Mouse (Mus musculus): ENCODE results near the gene Ccdc80.

Gene Ccdc80

GRCm38 (mm10) chr16:45093137-45093731 is at the start of gene Ccdc80:
Gene Ccdc80, plus strand, starts transcription at chr16:45093402.
- no peak for DNase-seq (ENCODE audit: low read depth, low spot score)

GRCm38 (mm10) chr16:45044844-45045243 is 48.4 kb upstream of the Ccdc80 start:
- DNase-seq (ENCODE audit: low read depth, low spot score), result peak; percentile 0

- no peak for DNase-seq (ENCODE audit: low read depth, low spot score)
Observed at GRCm38 (mm10) chr16:45057222-45057621, 36.0 kb upstream of the Ccdc80 start.

GRCm38 (mm10) chr16:45057922-45058321 is 35.3 kb upstream of the Ccdc80 start:
- no peak for DNase-seq (ENCODE audit: low read depth, low spot score)

- DNase-seq (ENCODE audit: low read depth, low spot score), result no peak
Observed at GRCm38 (mm10) chr16:45061140-45061539, 32.1 kb upstream of the Ccdc80 start.

GRCm38 (mm10) chr16:45070383-45071083 is 22.7 kb upstream of the Ccdc80 start:
- no peak for DNase-seq (ENCODE audit: low read depth, low spot score)

GRCm38 (mm10) chr16:45071424-45071823 is 21.8 kb upstream of the Ccdc80 start:
- no peak for DNase-seq (ENCODE audit: low read depth, low spot score)

GRCm38 (mm10) chr16:45077517-45078080 is 15.6 kb upstream of the Ccdc80 start:
- DNase-seq (ENCODE audit: low read depth, low spot score), result no peak

GRCm38 (mm10) chr16:45079322-45079721 is 13.9 kb upstream of the Ccdc80 start:
- no peak for DNase-seq (ENCODE audit: low read depth, low spot score)

- no peak for DNase-seq (ENCODE audit: low read depth, low spot score)
Observed at GRCm38 (mm10) chr16:45088842-45089241, 4.4 kb upstream of the Ccdc80 start.

- peak; percentile 75 for DNase-seq (ENCODE audit: low read depth, low spot score)
Observed at GRCm38 (mm10) chr16:45090005-45090404, 3.2 kb upstream of the Ccdc80 start.

GRCm38 (mm10) chr16:45094136-45094756 is 1.0 kb downstream of the Ccdc80 start:
- DNase-seq (ENCODE audit: low read depth, low spot score), result no peak

GRCm38 (mm10) chr16:45095030-45095429 is 1.8 kb downstream of the Ccdc80 start:
- DNase-seq (ENCODE audit: low read depth, low spot score), result no peak

- no peak for DNase-seq (ENCODE audit: low read depth, low spot score)
Observed at GRCm38 (mm10) chr16:45095561-45096482, 2.6 kb downstream of the Ccdc80 start.

- DNase-seq (ENCODE audit: low read depth, low spot score), result no peak
Observed at GRCm38 (mm10) chr16:45097467-45097866, 4.3 kb downstream of the Ccdc80 start.

GRCm38 (mm10) chr16:45098186-45098885 is 5.1 kb downstream of the Ccdc80 start:
- no peak for DNase-seq (ENCODE audit: low read depth, low spot score)

- no peak for DNase-seq (ENCODE audit: low read depth, low spot score)
Observed at GRCm38 (mm10) chr16:45098886-45099210, 5.6 kb downstream of the Ccdc80 start.

GRCm38 (mm10) chr16:45100892-45101291 is 7.7 kb downstream of the Ccdc80 start:
- no peak for DNase-seq (ENCODE audit: low read depth, low spot score)

GRCm38 (mm10) chr16:45104993-45105392 is 11.8 kb downstream of the Ccdc80 start:
- DNase-seq (ENCODE audit: low read depth, low spot score), result no peak

- DNase-seq (ENCODE audit: low read depth, low spot score), result no peak
Observed at GRCm38 (mm10) chr16:45108203-45108878, 15.1 kb downstream of the Ccdc80 start.

All from ES-CJ7 (cell line).